Comparison of ENCODE assay signal across 15 mouse cellular contexts in genomic region chr15:101255842-101256462, GRCm38 (mm10). TPM values are rescaled to one million over a fixed set of nuclear protein-coding genes. Genes with fewer than 3 reads are reported as not detected.
DNase-seq lines count a peak whose midpoint lies in the region; ATAC-seq and TF ChIP-seq lines count a peak whose summit lies in the region.
"Had no signal": no experiment of that assay in that cellular context is flagged by ENCODE, and none has a peak within 500 bp of the region (broad histone marks: within the 10 kb centered on the region; RNA-seq: fewer than 3 reads in every experiment).

No protein-coding gene starts in this region.

- H3K27me3 ChIP-seq in heart, postnatal 0 days (ENCODE audit: control insufficient read depth, insufficient read depth, low read length) = no peaks in the 10 kb centered on the region
- H3K27me3 ChIP-seq: embryonic facial prominence, embryonic 13.5 days; neural tube, embryonic 12.5 days had no signal

- H3K27ac ChIP-seq in heart, postnatal 0 days (ENCODE audit: low read depth) = peak overlapping the region; percentile 46
- H3K27ac ChIP-seq: embryonic facial prominence, embryonic 13.5 days; forebrain, embryonic 13.5 days; midbrain, embryonic 12.5 days; neural tube, embryonic 12.5 days had no signal

- H3K4me3 ChIP-seq in heart, postnatal 0 days (ENCODE audit: low read depth, low read length) = no peak overlapping the region
- H3K4me3 ChIP-seq: embryonic facial prominence, embryonic 13.5 days; forebrain, embryonic 13.5 days; midbrain, embryonic 12.5 days; neural tube, embryonic 12.5 days had no signal

- no peak for ATAC-seq in heart, postnatal 0 days (ENCODE audit: insufficient read depth, low read depth)
- ATAC-seq in granulocyte monocyte progenitor cell, adult 5-6 weeks (replicated peaks; ENCODE audit: poor library complexity, severe bottlenecking) = peak; percentile 53
- ATAC-seq: forebrain, embryonic 13.5 days; intestine, postnatal 0 days had no signal

- WGBS in heart, postnatal 0 days = 59% methylated on average over 7 of the region's 7 CpGs

- no peak for DNase-seq in heart, postnatal 0 days (ENCODE audit: low spot score)
- DNase-seq in heart, adult 8-10 months (ENCODE audit: low spot score) = no peak
- peak; percentile 47 for DNase-seq in thymus, postnatal 4 days
- no peak for DNase-seq in thymus, postnatal 10 days (ENCODE audit: low spot score in 2 of 2)
- no peak for DNase-seq in neural tube, embryonic 10.5 days (ENCODE audit: extremely low spot score, low spot score)
- DNase-seq in urinary bladder, adult 2 months (ENCODE audit: low spot score) = no peak
- DNase-seq: cerebellum, adult 2 months; kidney, postnatal 36 days; lung, embryonic 14.5 days had no signal

- H3K9ac ChIP-seq in heart, postnatal 0 days (replicated peaks; ENCODE audit: low read depth, low read length) = no peak overlapping the region
- H3K9ac ChIP-seq: embryonic facial prominence, embryonic 13.5 days; forebrain, embryonic 13.5 days; lung, embryonic 14.5 days; midbrain, embryonic 12.5 days; neural tube, embryonic 12.5 days had no signal

- H3K9me3 ChIP-seq in heart, postnatal 0 days (replicated peaks; ENCODE audit: control insufficient read depth, low read length) = no peaks in the 10 kb centered on the region
- H3K9me3 ChIP-seq: embryonic facial prominence, embryonic 13.5 days; forebrain, embryonic 13.5 days; midbrain, embryonic 12.5 days; neural tube, embryonic 12.5 days had no signal

- no peak overlapping the region for H3K4me2 ChIP-seq in heart, postnatal 0 days (ENCODE audit: low read depth, low read length)
- H3K4me2 ChIP-seq: embryonic facial prominence, embryonic 13.5 days; forebrain, embryonic 13.5 days; lung, embryonic 14.5 days; midbrain, embryonic 12.5 days; neural tube, embryonic 12.5 days had no signal

- H3K36me3 ChIP-seq in heart, postnatal 0 days (replicated peaks; ENCODE audit: control insufficient read depth, insufficient read depth, low read length) = no peaks in the 10 kb centered on the region
- H3K36me3 ChIP-seq: embryonic facial prominence, embryonic 13.5 days; midbrain, embryonic 12.5 days; neural tube, embryonic 12.5 days had no signal

- peaks cover 43% of the 10 kb centered on the region for H3K4me1 ChIP-seq in heart, postnatal 0 days (ENCODE audit: control insufficient read depth, insufficient read depth)

- no peak for TF ChIP-seq CTCF in heart, postnatal 0 days (IDR thresholded peaks at IDR 0.05; ENCODE audit: low read depth)

- TF ChIP-seq EP300 in heart, postnatal 0 days (IDR thresholded peaks at IDR 0.05; ENCODE audit: low read depth) = no peak

RNA-seq across cellular contexts. Expression of gene Nr4a1, which starts 1.9 kb away (rescaled TPM):
- total RNA-seq in heart, postnatal 0 days (2014; rRNA removed; ENCODE audit: low replicate concordance) = 40.2 and 56.0 TPM in 2 replicates
- polyA plus RNA-seq in heart, postnatal 0 days (2015; fragmentation: Nextera tagmentation; extraction: Ambion mirVana) = 7.4 and 8.6 TPM in 2 replicates
- total RNA-seq in heart, adult 8-10 months (2022) = 10 to 100 TPM in 3 of 4 experiments, 1 to 10 TPM in 1; 7.0 to 23.9 (median 12.6) TPM
- total RNA-seq in granulocyte monocyte progenitor cell, adult 5-6 weeks (2014; fragmentation: Nextera tagmentation) = 1.4 and 4.0 TPM in 2 replicates
- 2.4 and 4.1 TPM in 2 replicates for total RNA-seq in granulocyte monocyte progenitor cell, adult 5-6 weeks (2017)
- polyA plus RNA-seq in urinary bladder, adult 2 months (2012; rRNA removed) = 11.7 and 12.4 TPM in 2 replicates

RNA-seq across cellular contexts. Expression of gene Atg101, which starts 28.1 kb away (rescaled TPM):
- total RNA-seq in heart, postnatal 0 days (2014; rRNA removed; ENCODE audit: low replicate concordance) = 43.7 and 61.6 TPM in 2 replicates
- polyA plus RNA-seq in heart, postnatal 0 days (2015; fragmentation: Nextera tagmentation; extraction: Ambion mirVana) = 48.6 and 53.4 TPM in 2 replicates
- 10 to 100 TPM; 21.1 to 25.4 (median 21.4) TPM for total RNA-seq in heart, adult 8-10 months (2022)
- 35.3 and 36.0 TPM in 2 replicates for total RNA-seq in granulocyte monocyte progenitor cell, adult 5-6 weeks (2014; fragmentation: Nextera tagmentation)
- total RNA-seq in granulocyte monocyte progenitor cell, adult 5-6 weeks (2017) = 51.9 and 60.6 TPM in 2 replicates
- 40.5 and 54.0 TPM in 2 replicates for polyA plus RNA-seq in urinary bladder, adult 2 months (2012; rRNA removed)

RNA-seq across cellular contexts. Expression of gene Grasp, which starts 32.0 kb away (rescaled TPM):
- total RNA-seq in heart, postnatal 0 days (2014; rRNA removed; ENCODE audit: low replicate concordance) = 8.0 and 21.3 TPM in 2 replicates
- 2.0 and 2.3 TPM in 2 replicates for polyA plus RNA-seq in heart, postnatal 0 days (2015; fragmentation: Nextera tagmentation; extraction: Ambion mirVana)
- 10 to 100 TPM in 1 of 4 experiments, 1 to 10 TPM in 3; 7.6 to 10.2 (median 9.5) TPM for total RNA-seq in heart, adult 8-10 months (2022)
- 3.2 and 4.1 TPM in 2 replicates for total RNA-seq in granulocyte monocyte progenitor cell, adult 5-6 weeks (2014; fragmentation: Nextera tagmentation)
- total RNA-seq in granulocyte monocyte progenitor cell, adult 5-6 weeks (2017) = 0.26 and 1.0 TPM in 2 replicates
- polyA plus RNA-seq in urinary bladder, adult 2 months (2012; rRNA removed) = 8.7 and 9.7 TPM in 2 replicates

RNA-seq across cellular contexts. Expression of gene 6030408B16Rik, which starts 37.1 kb away (rescaled TPM):
- total RNA-seq in heart, postnatal 0 days (2014; rRNA removed; ENCODE audit: low replicate concordance) = 6.5 and 8.4 TPM in 2 replicates
- polyA plus RNA-seq in heart, postnatal 0 days (2015; fragmentation: Nextera tagmentation; extraction: Ambion mirVana) = 6.4 and 8.1 TPM in 2 replicates
- 1 to 10 TPM in 3 of 4 experiments, under 1 TPM in 1; 0.54 to 2.1 (median 1.1) TPM for total RNA-seq in heart, adult 8-10 months (2022)
- 0.60 TPM in 1 of 2 replicates, not detected in the other for total RNA-seq in granulocyte monocyte progenitor cell, adult 5-6 weeks (2014; fragmentation: Nextera tagmentation)
- total RNA-seq in granulocyte monocyte progenitor cell, adult 5-6 weeks (2017) = 0.86 TPM in 1 of 2 replicates, not detected in the other
- polyA plus RNA-seq in urinary bladder, adult 2 months (2012; rRNA removed) = 2.2 and 3.5 TPM in 2 replicates
